Mouse (Mus musculus) yolk sac, embryonic 10.5 days (tissue): ENCODE data around the gene Arxes2.
"Not testable (repeated sequence)": the region's sequence is repeated elsewhere in the genome, so short reads cannot be mapped to it uniquely, and the experiment has no call there.

Experiments used
- DNase-seq: peaks from one replicate; pipeline ENCODE4 v3.0.0-alpha.2; 2017; ENCODE audit warnings: low spot score

Gene Arxes2

DNA sequence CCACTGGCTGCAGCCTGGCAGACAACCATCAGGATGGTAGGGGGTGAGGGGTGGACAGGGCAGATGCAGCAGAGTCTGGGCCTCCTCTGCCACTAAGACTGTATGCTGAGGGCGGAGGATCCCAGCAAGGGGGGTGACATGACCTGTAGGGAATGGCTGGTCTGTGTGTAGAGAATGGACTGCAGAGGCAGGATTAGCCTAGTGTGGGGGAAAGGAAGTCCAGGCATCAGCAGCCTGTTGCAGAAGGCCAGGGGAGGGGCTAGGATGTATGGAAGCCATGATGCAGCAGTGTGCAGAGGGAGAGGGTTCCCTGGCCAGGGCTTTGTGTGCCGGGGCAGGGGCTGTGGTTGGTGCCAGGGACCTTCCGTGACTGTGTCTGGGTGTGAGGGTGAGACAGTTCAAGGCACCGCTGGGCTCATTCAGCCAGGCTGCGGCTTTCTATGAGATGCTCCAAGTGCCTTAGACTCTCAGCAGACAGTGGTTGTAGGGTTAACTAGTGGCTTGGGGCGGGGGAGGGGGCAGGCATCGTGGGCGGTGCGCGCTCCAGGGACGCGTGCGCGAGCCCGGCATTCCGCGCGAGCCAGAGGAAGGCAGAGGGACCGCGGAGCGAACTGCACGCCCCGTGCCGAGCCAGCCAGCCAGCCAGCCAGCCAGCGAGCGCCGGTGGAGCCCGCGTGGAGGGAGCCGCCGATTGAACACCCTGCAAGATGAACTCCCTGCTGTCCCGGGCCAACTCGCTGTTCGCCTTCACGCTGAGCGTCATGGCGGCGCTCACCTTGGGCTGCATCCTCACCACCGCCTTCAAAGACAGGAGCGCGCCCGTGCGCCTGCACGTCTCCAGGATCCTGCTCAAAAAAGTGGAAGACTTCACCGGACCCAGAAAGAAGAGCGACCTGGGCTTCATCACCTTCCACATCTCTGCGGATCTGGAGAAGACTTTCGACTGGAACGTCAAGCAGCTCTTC lies 39.5 kb downstream of the Arxes2 start, which contains the start of gene Arxes1:
TSS of gene Arxes1 (plus strand) at position 569 of the 965 bp plus-strand sequence.
- DNase-seq, result not testable (repeated sequence)

DNA sequence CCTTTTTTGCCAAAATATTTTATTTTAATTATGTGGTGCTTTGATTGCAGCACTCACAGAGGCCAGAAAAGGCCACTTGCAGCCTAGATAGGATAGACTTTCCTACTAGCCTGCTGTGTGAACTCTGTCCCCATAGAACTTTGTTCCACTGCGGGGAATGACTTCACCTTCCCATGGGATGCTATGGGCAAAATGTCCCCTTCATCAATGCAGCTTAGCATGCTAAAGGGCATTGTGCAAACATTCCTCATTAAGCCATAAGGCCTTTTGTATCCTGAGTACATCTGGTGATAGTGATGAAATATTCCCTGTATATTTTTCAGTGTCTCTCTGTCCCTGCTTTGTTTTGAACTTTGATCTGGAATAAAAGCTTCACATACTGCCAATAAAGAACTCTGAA lies 50.1 kb downstream of the Arxes2 start:
- DNase-seq, result no peak
